Mouse (Mus musculus) monocyte, adult 5-6 weeks (primary cell): ENCODE results near the gene Sdf2l1. TPM values are rescaled to one million over a fixed set of nuclear protein-coding genes. Genes with fewer than 3 reads are reported as not detected.

Experiments
- total RNA-seq: library from RNA; stranded (forward); fragments of 200-1000, 200-491, 200-594 nt; gene quantifications from 3 replicates; pipeline ENCODE4 v1.2.3, GENCODE M21; 2017

Sdf2l1 gene
- total RNA-seq, 1 experiment from 2014 or later, result 39.0 TPM

Other genes starting within 250 kb of the Sdf2l1 start
- gene Ppm1f, start 235.9 kb downstream of the Sdf2l1 start, total RNA-seq, result 4.3 to 10.6 TPM (median 6.3 TPM) in 3 replicates
- gene Mapk1, start 149.0 kb downstream of the Sdf2l1 start, total RNA-seq, result 110 to 148 TPM (median 121 TPM) in 3 replicates
- 1.1 to 10.3 TPM (median 3.9 TPM) in 3 replicates for gene Ypel1, start 62.7 kb downstream of the Sdf2l1 start, total RNA-seq
- gene Ppil2, start 21.1 kb downstream of the Sdf2l1 start, total RNA-seq, result 116 to 187 TPM (median 132 TPM) in 3 replicates
- gene 2610318N02Rik, start 7.2 kb downstream of the Sdf2l1 start, total RNA-seq, result 0.53 to 2.7 TPM (median 1.5 TPM) in 3 replicates
- gene Ydjc, start 12.2 kb upstream of the Sdf2l1 start, total RNA-seq, result 0.96 to 1.5 TPM (median 1.2 TPM) in 3 replicates
- 0.19 to 0.53 TPM in 2 of 3 replicates, not detected in the other for gene Ccdc116, start 14.8 kb upstream of the Sdf2l1 start, total RNA-seq
- gene Ube2l3, start 70.3 kb upstream of the Sdf2l1 start, total RNA-seq, result 72.4 to 90.6 TPM (median 82.3 TPM) in 3 replicates
- 0.10 to 0.19 TPM in 2 of 3 replicates, not detected in the other for gene Rimbp3, start 76.2 kb upstream of the Sdf2l1 start, total RNA-seq
- 2.3 to 8.0 TPM (median 7.2 TPM) in 3 replicates for gene Hic2, start 101.2 kb upstream of the Sdf2l1 start, total RNA-seq
- gene Tmem191c, start 143.7 kb upstream of the Sdf2l1 start, total RNA-seq, result 5.1 to 12.9 TPM (median 8.6 TPM) in 3 replicates
- 0.19 TPM in 1 of 3 replicates, not detected in the others for gene Serpind1, start 199.0 kb upstream of the Sdf2l1 start, total RNA-seq